Mouse (Mus musculus): ENCODE data around the gene Pxn. TPM values are rescaled to one million over a fixed set of nuclear protein-coding genes. Genes with fewer than 3 reads are reported as not detected.

Pxn gene
- total and polyA plus RNA-seq, 2 experiments from 2014 or later = 18.0 to 41.0 TPM

DNA sequence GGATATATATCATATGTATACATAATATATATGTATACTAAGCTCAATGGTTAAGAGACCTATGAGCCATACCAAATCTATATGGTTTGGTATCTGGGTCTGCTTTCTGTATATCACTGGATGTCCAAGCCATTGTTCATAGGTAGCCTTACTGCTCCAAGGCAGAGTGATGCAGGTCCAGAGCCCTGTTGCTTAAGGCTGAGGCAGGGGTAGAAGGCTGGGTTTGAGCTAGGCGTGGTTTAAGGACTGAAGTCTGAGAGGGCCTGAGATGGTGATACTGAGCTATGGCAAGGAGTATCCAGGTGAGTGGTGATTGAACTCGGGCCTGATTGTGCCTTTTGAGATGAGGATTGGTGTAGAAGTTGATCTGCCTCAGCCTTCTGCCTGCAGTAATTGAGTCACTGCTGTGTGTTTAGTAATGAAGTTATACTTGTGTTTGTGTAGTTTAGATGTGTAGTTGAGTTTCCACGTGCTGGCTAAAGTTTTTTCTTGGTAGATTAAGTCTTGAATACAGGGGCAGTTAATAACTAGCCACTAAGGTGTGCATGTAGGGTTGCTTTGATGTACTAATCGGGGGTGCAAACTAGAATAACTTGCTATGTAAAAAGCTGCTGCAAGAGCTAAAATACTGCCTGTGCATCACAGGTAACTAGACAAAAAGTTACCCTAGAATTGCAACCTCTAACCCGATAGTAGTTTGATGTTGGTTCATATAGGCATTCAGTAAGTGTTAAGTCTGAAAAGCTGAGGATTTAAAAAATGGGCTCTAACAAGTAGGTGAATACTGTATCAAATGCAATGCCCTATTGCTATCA, 57.5 kb downstream of the Pxn start:
- H3K27me3 ChIP-seq (ENCODE audit: insufficient read depth, low read length) = no peaks in the 10 kb centered on the region
- WGBS = 50% methylated on average over 5 of the region's 5 CpGs
- peak overlapping the region; percentile 83; the same call in 1 of the 2 replicates for H3K27ac ChIP-seq
- peak overlapping the region; percentile 97 for H3K9ac ChIP-seq (replicated peaks; ENCODE audit: low read length)
- H3K4me1 ChIP-seq (ENCODE audit: insufficient read depth, low read length) = peaks cover 10% of the 10 kb centered on the region; the same call in 1 of the 2 replicates
- H3K4me2 ChIP-seq (ENCODE audit: low read depth, low read length) = peak overlapping the region; percentile 67
- H3K36me3 ChIP-seq (ENCODE audit: insufficient read depth, low read length) = peaks cover 25% of the 10 kb centered on the region
- TF ChIP-seq CTCF (IDR thresholded peaks at IDR 0.05; ENCODE audit: low read depth) = no peak
- DNase-seq (ENCODE audit: low spot score) = no peak
- no peak for ATAC-seq
- H3K4me3 ChIP-seq (ENCODE audit: low read length) = peak overlapping the region; percentile 96; the same call in 1 of the 2 replicates
- H3K9me3 ChIP-seq (ENCODE audit: low read length) = no peaks in the 10 kb centered on the region

DNA sequence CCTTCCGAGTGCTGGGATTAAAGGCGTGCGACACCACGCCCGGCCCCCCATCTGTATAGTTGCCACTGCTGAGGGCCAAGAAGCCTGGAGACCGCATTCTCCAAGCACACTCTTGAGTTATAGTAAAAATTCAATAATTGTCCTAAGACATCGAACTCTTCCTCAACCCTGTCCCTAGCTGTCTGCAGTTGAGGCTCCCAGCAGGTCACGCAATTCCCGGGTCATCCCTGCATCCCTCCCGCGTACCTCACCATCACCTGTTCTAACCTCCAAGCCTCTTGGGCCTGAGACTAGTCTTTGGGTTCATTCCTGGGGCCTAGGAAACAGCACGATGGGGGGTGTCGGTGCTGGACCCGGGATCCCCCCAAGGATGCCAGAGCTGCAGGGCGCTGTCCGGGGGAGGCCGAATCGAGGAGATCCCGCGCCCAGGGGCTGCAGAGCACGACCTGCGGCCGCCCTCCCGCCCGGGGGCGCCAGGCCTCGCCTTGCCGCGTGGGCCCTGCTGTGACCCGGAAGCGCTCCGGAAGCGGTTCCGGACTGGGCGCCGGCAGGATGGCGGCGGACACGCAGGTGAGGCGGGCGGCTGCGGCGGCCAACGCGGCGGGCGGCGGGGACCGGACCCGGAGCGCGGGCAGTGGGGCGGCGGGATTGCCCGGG, 58.4 kb downstream of the Pxn start, which contains the start of gene Gcn1l1:
TSS of gene Gcn1l1 (plus strand) at position 518 of the 657 bp plus-strand sequence.
- Histone ChIP-seq H3K4me3 (ENCODE audit: low read length) (peak within 1 kb of the TSS; percentile 96), H3K27ac (peak within 1 kb of the TSS; percentile 83), H3K4me1 (ENCODE audit: insufficient read depth, low read length) (peaks cover 10% of the 10 kb centered on the region; the same call in 1 of the 2 replicates), H3K4me2 (ENCODE audit: low read depth, low read length) (peak within 1 kb of the TSS; percentile 67), H3K27me3 (ENCODE audit: insufficient read depth, low read length) (no peaks in the 10 kb centered on the region), H3K9me3 (ENCODE audit: low read length) (no peaks in the 10 kb centered on the region), H3K36me3 (ENCODE audit: insufficient read depth, low read length) (peaks cover 25% of the 10 kb centered on the region), H3K9ac (replicated peaks; ENCODE audit: low read length) (peak within 1 kb of the TSS; percentile 97)
- peak; percentile 89 for ATAC-seq
- DNase-seq (ENCODE audit: low spot score) = peak; percentile 88
- peak; percentile 12; the same call in 1 of the 2 replicates for TF ChIP-seq CTCF (IDR thresholded peaks at IDR 0.05; ENCODE audit: low read depth)
- WGBS = 2% methylated on average over 52 of the region's 55 CpGs

- no peaks in the 10 kb centered on the region for H3K27me3 ChIP-seq (ENCODE audit: insufficient read depth, low read length)
- H3K4me3 ChIP-seq (ENCODE audit: low read length) = peak overlapping the region; percentile 96
- peaks cover 25% of the 10 kb centered on the region for H3K36me3 ChIP-seq (ENCODE audit: insufficient read depth, low read length)
- no peak for TF ChIP-seq CTCF (IDR thresholded peaks at IDR 0.05; ENCODE audit: low read depth)
- DNase-seq (ENCODE audit: low spot score) = peak; percentile 32
- H3K4me1 ChIP-seq (ENCODE audit: insufficient read depth, low read length) = peaks cover 7% of the 10 kb centered on the region; the same call in 1 of the 2 replicates
- peak overlapping the region; percentile 83 for H3K27ac ChIP-seq
- peak; percentile 44 for ATAC-seq
- no peaks in the 10 kb centered on the region for H3K9me3 ChIP-seq (ENCODE audit: low read length)
- 1% methylated on average over 35 of the region's 46 CpGs for WGBS
- peak overlapping the region; percentile 67 for H3K4me2 ChIP-seq (ENCODE audit: low read depth, low read length)
- peak overlapping the region; percentile 97 for H3K9ac ChIP-seq (replicated peaks; ENCODE audit: low read length)
Observed at GRCm38 (mm10) chr5:115565403-115565802, 58.9 kb downstream of the Pxn start.

- ATAC-seq (no peak), DNase-seq (ENCODE audit: low spot score) (no peak)
- WGBS = 47% methylated on average over 10 of the region's 10 CpGs
- no peak overlapping the region for H3K27ac ChIP-seq
- no peak overlapping the region for H3K9ac ChIP-seq (replicated peaks; ENCODE audit: low read length)
- peaks cover 17% of the 10 kb centered on the region for H3K36me3 ChIP-seq (ENCODE audit: insufficient read depth, low read length)
- no peaks in the 10 kb centered on the region for H3K27me3 ChIP-seq (ENCODE audit: insufficient read depth, low read length)
- H3K4me3 ChIP-seq (ENCODE audit: low read length) = no peak overlapping the region
- H3K4me1 ChIP-seq (ENCODE audit: insufficient read depth, low read length) = 0 out of 2 replicates have a peak, but pooled peaks cover 6% of the 10 kb centered on the region
- no peaks in the 10 kb centered on the region for H3K9me3 ChIP-seq (ENCODE audit: low read length)
- no peak for TF ChIP-seq CTCF (IDR thresholded peaks at IDR 0.05; ENCODE audit: low read depth)
- H3K4me2 ChIP-seq (ENCODE audit: low read depth, low read length) = no peak overlapping the region
Observed at GRCm38 (mm10) chr5:115568681-115569080, 62.2 kb downstream of the Pxn start.

DNA sequence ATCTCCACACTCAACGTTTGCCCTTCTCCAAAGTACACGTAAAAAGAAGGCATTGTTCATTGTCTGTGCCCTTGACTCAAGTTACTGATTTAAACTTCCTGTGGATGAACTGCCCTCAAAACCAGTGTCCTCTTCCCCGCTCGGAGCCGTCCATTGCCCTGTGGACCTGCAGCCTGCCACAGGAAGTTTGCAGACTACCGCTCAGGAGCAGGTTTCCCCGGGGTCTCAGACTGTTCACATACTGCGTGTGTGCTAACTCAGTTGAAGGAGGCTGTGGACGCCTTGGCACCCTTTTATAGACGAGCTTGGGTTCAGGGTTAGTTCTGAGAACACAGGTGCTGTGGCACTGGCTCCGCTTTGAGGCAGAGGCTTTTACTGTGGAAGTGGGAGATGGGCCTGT, 62.8 kb downstream of the Pxn start:
- ATAC-seq = no peak
- no peak overlapping the region for H3K9ac ChIP-seq (replicated peaks; ENCODE audit: low read length)
- no peak for DNase-seq (ENCODE audit: low spot score)
- peaks cover 18% of the 10 kb centered on the region for H3K36me3 ChIP-seq (ENCODE audit: insufficient read depth, low read length)
- no peaks in the 10 kb centered on the region for H3K9me3 ChIP-seq (ENCODE audit: low read length)
- no peak overlapping the region for H3K4me2 ChIP-seq (ENCODE audit: low read depth, low read length)
- H3K4me1 ChIP-seq (ENCODE audit: insufficient read depth, low read length) = 0 out of 2 replicates have a peak, but pooled peaks cover 6% of the 10 kb centered on the region
- TF ChIP-seq CTCF (IDR thresholded peaks at IDR 0.05; ENCODE audit: low read depth) = no peak
- H3K4me3 ChIP-seq (ENCODE audit: low read length) = no peak overlapping the region
- no peak overlapping the region for H3K27ac ChIP-seq
- WGBS = 81% methylated on average over 11 of the region's 11 CpGs
- H3K27me3 ChIP-seq (ENCODE audit: insufficient read depth, low read length) = no peaks in the 10 kb centered on the region

DNA sequence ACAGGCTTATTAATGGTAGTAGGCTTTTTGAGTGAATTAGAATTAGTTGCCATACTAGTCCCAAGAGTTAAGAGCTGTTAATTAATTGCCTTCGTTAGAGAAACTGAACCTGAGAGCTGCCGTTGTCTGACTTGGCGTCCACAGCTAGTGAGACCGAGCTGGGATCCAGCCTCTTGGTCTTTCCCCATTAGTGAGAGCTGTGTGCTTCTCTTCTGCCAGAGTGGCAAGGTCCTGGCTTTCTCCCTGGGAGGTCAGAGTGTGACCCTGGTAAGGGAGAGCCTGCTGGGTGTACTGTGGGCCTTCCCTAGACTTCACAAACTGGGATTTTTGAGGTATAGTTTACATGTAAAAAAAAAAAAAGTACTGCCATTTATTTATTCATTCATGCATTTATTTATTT, 63.2 kb downstream of the Pxn start:
- Histone ChIP-seq H3K36me3 (ENCODE audit: insufficient read depth, low read length) (peaks cover 22% of the 10 kb centered on the region), H3K4me1 (ENCODE audit: insufficient read depth, low read length) (0 out of 2 replicates have a peak, but pooled peaks cover 6% of the 10 kb centered on the region), H3K27ac (no peak overlapping the region), H3K27me3 (ENCODE audit: insufficient read depth, low read length) (no peaks in the 10 kb centered on the region), H3K9ac (replicated peaks; ENCODE audit: low read length) (no peak overlapping the region), H3K4me2 (ENCODE audit: low read depth, low read length) (no peak overlapping the region), H3K4me3 (ENCODE audit: low read length) (no peak overlapping the region), H3K9me3 (ENCODE audit: low read length) (no peaks in the 10 kb centered on the region)
- ATAC-seq (no peak), DNase-seq (ENCODE audit: low spot score) (no peak)
- 76% methylated on average over 4 of the region's 4 CpGs for WGBS
- TF ChIP-seq CTCF (IDR thresholded peaks at IDR 0.05; ENCODE audit: low read depth) = no peak

Measured in hindbrain, postnatal 0 days (tissue).